In genomic region chr4:138051488-138051887, GRCm38 (mm10) we compare ENCODE assay signal across 30 mouse cellular contexts. TPM values are rescaled to one million over a fixed set of nuclear protein-coding genes. Genes with fewer than 3 reads are reported as not detected.
DNase-seq lines count a peak whose midpoint lies in the region; ATAC-seq and TF ChIP-seq lines count a peak whose summit lies in the region.
"Had no signal": no experiment of that assay in that cellular context is flagged by ENCODE, and none has a peak within 500 bp of the region (broad histone marks: within the 10 kb centered on the region; RNA-seq: fewer than 3 reads in every experiment).

No protein-coding gene starts in this region.

- H3K9ac ChIP-seq in midbrain, postnatal 0 days (replicated peaks; ENCODE audit: low read length, poor library complexity, severe bottlenecking), result no peak overlapping the region
- no peak overlapping the region for H3K9ac ChIP-seq in midbrain, embryonic 13.5 days (replicated peaks)
- H3K9ac ChIP-seq: embryonic facial prominence, embryonic 13.5 days; forebrain, embryonic 12.5 days; heart, embryonic 12.5 days; heart, embryonic 15.5 days had no signal

- peak; percentile 11 for DNase-seq in gastrocnemius, adult 2 months
- DNase-seq in gastrocnemius, adult 18-20 months (ENCODE audit: low spot score), result no peak
- DNase-seq in layer of hippocampus, adult 2 months (ENCODE audit: low spot score in 2 of 2), result peak in 1 of 2 experiments; percentile 49
- DNase-seq in layer of hippocampus, adult 11-12 months (ENCODE audit: low spot score), result no peak
- no peak for DNase-seq in midbrain, postnatal 0 days (ENCODE audit: low spot score)
- no peak for DNase-seq in embryo, embryonic 10 days (ENCODE audit: low spot score)
- DNase-seq: adrenal gland, adult 8-10 months; adrenal gland, postnatal 25 days; cerebellum, adult 11 months; cerebellum, adult 2 months; cerebellum, adult 9-11 months; embryo, embryonic 11 days; gastrocnemius, postnatal 25 days; heart, adult 18-20 months; heart, postnatal 10 days; heart, postnatal 36 days; kidney, adult 18-20 months had no signal

- no peak overlapping the region for H3K27ac ChIP-seq in gastrocnemius, adult 2 months
- peak overlapping the region; percentile 64 for H3K27ac ChIP-seq in layer of hippocampus, adult 2 months
- 0 out of 2 replicates have a peak overlapping the region, but pooled peaks have one; percentile 9 for H3K27ac ChIP-seq in midbrain, postnatal 0 days (ENCODE audit: low read depth, low read length)
- no peak overlapping the region for H3K27ac ChIP-seq in midbrain, embryonic 13.5 days
- H3K27ac ChIP-seq: embryonic facial prominence, embryonic 10.5 days; embryonic facial prominence, embryonic 13.5 days; forebrain, embryonic 12.5 days; heart, embryonic 15.5 days; hindbrain, postnatal 0 days had no signal

- ATAC-seq in midbrain, postnatal 0 days (ENCODE audit: low FRiP score), result no peak
- ATAC-seq in midbrain, embryonic 13.5 days, result no peak
- ATAC-seq: activated CD4-positive, CD25-positive, alpha-beta regulatory T cell, adult 4 months; CD4-positive, CD25-positive, alpha-beta regulatory T cell, adult 4 months; forebrain, embryonic 16.5 days; hindbrain, postnatal 0 days; inflammation-experienced regulatory T-cells, adult 6 months; intestine, embryonic 16.5 days had no signal

- no peak overlapping the region for H3K4me2 ChIP-seq in midbrain, postnatal 0 days (ENCODE audit: low read depth, low read length, poor library complexity, severe bottlenecking)
- H3K4me2 ChIP-seq in midbrain, embryonic 13.5 days (replicated peaks), result no peak overlapping the region
- H3K4me2 ChIP-seq: embryonic facial prominence, embryonic 13.5 days; forebrain, embryonic 12.5 days; heart, embryonic 12.5 days; heart, embryonic 15.5 days had no signal

- WGBS in midbrain, postnatal 0 days, result 85% methylated on average over 9 of the region's 9 CpGs
- WGBS in midbrain, embryonic 13.5 days, result 94% methylated on average over 9 of the region's 9 CpGs

- no peak for TF ChIP-seq CTCF in gastrocnemius, adult 2 months (IDR thresholded peaks at IDR 0.05)
- no peak for TF ChIP-seq CTCF in layer of hippocampus, adult 2 months (conservative IDR thresholded peaks at IDR 0.05)
- TF ChIP-seq CTCF in midbrain, postnatal 0 days (IDR thresholded peaks at IDR 0.05), result no peak

- H3K9me3 ChIP-seq in midbrain, postnatal 0 days (ENCODE audit: low read length), result no peaks in the 10 kb centered on the region
- H3K9me3 ChIP-seq in midbrain, embryonic 13.5 days, result no peaks in the 10 kb centered on the region
- H3K9me3 ChIP-seq: embryonic facial prominence, embryonic 10.5 days; embryonic facial prominence, embryonic 13.5 days; forebrain, embryonic 12.5 days; heart, embryonic 12.5 days; heart, embryonic 15.5 days had no signal

- peaks cover 3% of the 10 kb centered on the region; the same call in 1 of the 2 replicates for H3K36me3 ChIP-seq in midbrain, postnatal 0 days (ENCODE audit: insufficient read depth, low read length)
- peaks cover 32% of the 10 kb centered on the region for H3K36me3 ChIP-seq in midbrain, embryonic 13.5 days

- no peak overlapping the region for H3K4me3 ChIP-seq in gastrocnemius, adult 2 months
- no peak overlapping the region for H3K4me3 ChIP-seq in layer of hippocampus, adult 2 months
- no peak overlapping the region for H3K4me3 ChIP-seq in midbrain, postnatal 0 days (ENCODE audit: low read depth, low read length)
- no peak overlapping the region for H3K4me3 ChIP-seq in midbrain, embryonic 13.5 days (replicated peaks)
- H3K4me3 ChIP-seq: embryonic facial prominence, embryonic 10.5 days; embryonic facial prominence, embryonic 13.5 days; erythroblast, embryonic 14.5 days; forebrain, embryonic 12.5 days; heart, embryonic 12.5 days; heart, embryonic 15.5 days had no signal

- no peaks in the 10 kb centered on the region for H3K27me3 ChIP-seq in midbrain, postnatal 0 days (ENCODE audit: insufficient read depth, low read length)
- no peaks in the 10 kb centered on the region for H3K27me3 ChIP-seq in midbrain, embryonic 13.5 days
- H3K27me3 ChIP-seq: embryonic facial prominence, embryonic 13.5 days; forebrain, embryonic 12.5 days; heart, embryonic 12.5 days; heart, embryonic 15.5 days had no signal

- intact Hi-C loops in gastrocnemius, adult 2 months (cut with DNase I), result loop anchor here (5.0 kb wide), 1 partner anchor 56 kb away; no protein-coding TSS in a partner anchor

- H3K4me1 ChIP-seq in midbrain, postnatal 0 days (ENCODE audit: insufficient read depth, low read length), result no peaks in the 10 kb centered on the region
- H3K4me1 ChIP-seq in midbrain, embryonic 13.5 days (replicated peaks), result no peaks in the 10 kb centered on the region
- H3K4me1 ChIP-seq: embryonic facial prominence, embryonic 10.5 days; forebrain, embryonic 12.5 days; heart, embryonic 15.5 days had no signal

RNA-seq across cellular contexts. Expression of gene Eif4g3, which starts 58.7 kb away (rescaled TPM):
- total RNA-seq in gastrocnemius, adult 2 months (2021), result 100 to 1,000 TPM; 108 to 145 TPM
- total RNA-seq in gastrocnemius, adult 18-20 months (2021), result 100 to 1,000 TPM; 115 to 117 TPM
- total RNA-seq in layer of hippocampus, adult 2 months (2021), result 100 to 1,000 TPM; 158 TPM
- 70.0 and 92.2 TPM in 2 replicates for total RNA-seq in midbrain, postnatal 0 days (2014; rRNA removed)
- 36.0 and 42.4 TPM in 2 replicates for polyA plus RNA-seq in midbrain, postnatal 0 days (2015; fragmentation: Nextera tagmentation; extraction: Ambion mirVana)
- 50.1 and 55.5 TPM in 2 replicates for polyA plus RNA-seq in midbrain, embryonic 13.5 days (2015; fragmentation: Nextera tagmentation; extraction: Ambion mirVana)

Comparison
In these comparisons a context has a peak if more than half of its experiments do, and no peak if none do; other contexts are left out.
1. H3K27ac ChIP-seq: peak in layer of hippocampus, adult 2 months (single experiment) and midbrain, postnatal 0 days (single experiment); none in gastrocnemius, adult 2 months (single experiment) and midbrain, embryonic 13.5 days (single experiment).